Mouse (Mus musculus): Measurements from ENCODE around the gene Shld2. TPM values are rescaled to one million over a fixed set of nuclear protein-coding genes. Genes with fewer than 3 reads are reported as not detected.

The Shld2 gene
- polyA plus RNA-seq, 1 experiment from 2014 or later, result 11.8 TPM

DNA sequence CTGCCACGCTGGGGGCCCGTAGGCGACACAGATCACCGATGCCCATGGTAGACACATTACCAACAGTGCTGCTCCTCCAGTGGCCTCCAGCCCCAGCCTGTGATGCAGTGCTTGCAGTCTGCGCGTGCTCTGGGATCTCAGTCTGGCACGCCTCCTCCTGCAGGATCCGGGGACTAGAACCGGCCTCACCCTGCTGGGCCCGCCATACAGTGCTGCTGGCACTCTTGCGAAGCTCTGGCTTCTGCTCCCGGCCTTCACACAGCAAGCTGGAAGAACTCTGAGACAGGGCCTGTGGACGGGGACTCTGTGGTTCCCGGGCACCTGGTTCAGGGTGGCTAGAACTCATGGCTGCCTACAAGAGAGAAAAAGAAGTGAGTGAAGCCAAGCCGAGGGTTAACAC lies 114.8 kb downstream of the Shld2 start:
- Histone ChIP-seq H3K36me3 (ENCODE audit: insufficient read depth, low read length) (no peaks in the 10 kb centered on the region), H3K4me1 (replicated peaks; ENCODE audit: insufficient read depth, low read length) (peaks cover under 1% of the 10 kb centered on the region; the same call in 1 of the 2 replicates), H3K27me3 (ENCODE audit: insufficient read depth, low read length) (no peaks in the 10 kb centered on the region), H3K9me3 (replicated peaks; ENCODE audit: low read length) (no peaks in the 10 kb centered on the region), H3K4me2 (ENCODE audit: low read length) (no peak overlapping the region), H3K9ac (ENCODE audit: low read depth, low read length) (no peak overlapping the region), H3K27ac (no peak overlapping the region), H3K4me3 (replicated peaks; ENCODE audit: low read depth, low read length) (no peak overlapping the region)
- no peak for ATAC-seq (replicated peaks; ENCODE audit: low FRiP score, low read depth)
- 91% methylated on average over 15 of the region's 15 CpGs for WGBS
- TF ChIP-seq CTCF (IDR thresholded peaks at IDR 0.05; ENCODE audit: low read depth), result no peak
- no peak for DNase-seq (ENCODE audit: low spot score)

DNA sequence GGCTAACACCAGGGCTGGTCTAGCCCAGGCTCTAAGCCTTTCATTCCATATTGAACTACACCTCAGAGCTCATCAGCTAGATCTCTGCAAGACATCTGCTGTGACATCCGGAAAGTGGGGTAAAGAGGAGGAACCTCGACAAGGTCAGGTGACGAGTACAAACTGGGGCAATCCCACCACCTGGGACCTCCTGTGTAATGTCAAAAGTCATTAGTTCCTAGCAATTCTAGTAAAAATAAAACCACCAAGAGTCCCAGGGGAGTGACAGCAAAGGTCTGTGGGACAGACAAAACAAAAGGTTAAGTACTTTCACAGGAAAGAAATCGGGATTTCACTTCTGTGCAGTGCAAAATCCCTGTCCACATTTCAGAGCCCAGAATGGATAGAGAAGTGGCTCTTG lies 116.4 kb downstream of the Shld2 start:
- DNase-seq (ENCODE audit: low spot score), result no peak
- no peak overlapping the region for H3K27ac ChIP-seq
- H3K4me1 ChIP-seq (replicated peaks; ENCODE audit: insufficient read depth, low read length), result no peaks in the 10 kb centered on the region
- H3K9ac ChIP-seq (ENCODE audit: low read depth, low read length), result no peak overlapping the region
- no peak overlapping the region for H3K4me2 ChIP-seq (ENCODE audit: low read length)
- ATAC-seq (replicated peaks; ENCODE audit: low FRiP score, low read depth), result no peak
- no peaks in the 10 kb centered on the region for H3K27me3 ChIP-seq (ENCODE audit: insufficient read depth, low read length)
- no peaks in the 10 kb centered on the region for H3K9me3 ChIP-seq (replicated peaks; ENCODE audit: low read length)
- H3K4me3 ChIP-seq (replicated peaks; ENCODE audit: low read depth, low read length), result no peak overlapping the region
- H3K36me3 ChIP-seq (ENCODE audit: insufficient read depth, low read length), result no peaks in the 10 kb centered on the region
- TF ChIP-seq CTCF (IDR thresholded peaks at IDR 0.05; ENCODE audit: low read depth), result no peak
- 58% methylated on average over 4 of the region's 4 CpGs for WGBS

DNA sequence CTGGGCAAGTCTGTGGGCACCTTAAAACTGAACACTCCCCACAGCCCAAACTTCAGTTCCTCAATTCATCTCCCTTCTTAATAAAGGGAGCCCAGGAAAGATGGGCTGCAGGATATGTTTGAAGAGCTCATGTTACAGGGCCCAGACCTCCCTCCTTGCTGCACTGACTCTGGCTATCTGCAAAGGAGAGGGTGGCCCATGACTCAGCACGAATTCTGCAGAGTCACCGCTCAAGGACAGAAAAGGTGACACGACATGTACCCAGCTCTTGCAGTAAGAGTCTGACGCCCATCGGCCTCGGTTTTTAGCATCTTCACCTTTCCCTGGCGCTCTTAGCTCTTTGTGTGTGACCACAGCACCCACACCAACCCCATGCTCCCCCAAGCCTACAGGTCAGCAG lies 119.9 kb downstream of the Shld2 start:
- no peak for TF ChIP-seq CTCF (IDR thresholded peaks at IDR 0.05; ENCODE audit: low read depth)
- Histone ChIP-seq H3K27me3 (ENCODE audit: insufficient read depth, low read length) (no peaks in the 10 kb centered on the region), H3K36me3 (ENCODE audit: insufficient read depth, low read length) (no peaks in the 10 kb centered on the region), H3K27ac (no peak overlapping the region), H3K9ac (ENCODE audit: low read depth, low read length) (no peak overlapping the region), H3K9me3 (replicated peaks; ENCODE audit: low read length) (no peaks in the 10 kb centered on the region), H3K4me2 (ENCODE audit: low read length) (no peak overlapping the region), H3K4me3 (replicated peaks; ENCODE audit: low read depth, low read length) (no peak overlapping the region), H3K4me1 (replicated peaks; ENCODE audit: insufficient read depth, low read length) (no peaks in the 10 kb centered on the region)
- DNase-seq (ENCODE audit: low spot score) (no peak), ATAC-seq (replicated peaks; ENCODE audit: low FRiP score, low read depth) (no peak)
- WGBS, result 69% methylated on average over 7 of the region's 7 CpGs

DNA sequence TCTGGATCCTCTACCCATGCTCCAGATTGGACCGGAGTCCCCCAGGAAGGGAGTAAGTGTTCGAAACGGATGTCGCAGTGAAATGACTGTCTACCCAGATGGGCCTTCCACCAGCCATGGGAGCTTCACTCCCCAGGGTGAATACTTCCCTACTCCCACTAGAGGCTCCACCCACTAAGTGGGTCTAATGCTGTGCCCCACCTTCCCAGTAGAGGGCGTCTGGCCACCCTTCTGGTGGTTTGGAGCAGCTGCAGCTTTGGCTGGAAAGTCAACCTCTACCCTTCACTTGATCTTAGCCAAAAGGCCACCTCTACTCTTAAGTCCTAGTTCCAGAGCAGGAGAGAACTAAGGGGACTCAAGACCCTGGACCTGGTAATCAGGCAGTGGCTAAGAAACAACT lies 121.7 kb downstream of the Shld2 start:
- H3K4me1 ChIP-seq (replicated peaks; ENCODE audit: insufficient read depth, low read length), result no peaks in the 10 kb centered on the region
- no peak overlapping the region for H3K9ac ChIP-seq (ENCODE audit: low read depth, low read length)
- no peak overlapping the region for H3K27ac ChIP-seq
- no peak for ATAC-seq (replicated peaks; ENCODE audit: low FRiP score, low read depth)
- H3K4me3 ChIP-seq (replicated peaks; ENCODE audit: low read depth, low read length), result no peak overlapping the region
- H3K27me3 ChIP-seq (ENCODE audit: insufficient read depth, low read length), result no peaks in the 10 kb centered on the region
- peak; percentile 49 for DNase-seq (ENCODE audit: low spot score)
- no peaks in the 10 kb centered on the region for H3K9me3 ChIP-seq (replicated peaks; ENCODE audit: low read length)
- no peak overlapping the region for H3K4me2 ChIP-seq (ENCODE audit: low read length)
- H3K36me3 ChIP-seq (ENCODE audit: insufficient read depth, low read length), result no peaks in the 10 kb centered on the region
- TF ChIP-seq CTCF (IDR thresholded peaks at IDR 0.05; ENCODE audit: low read depth), result peak; percentile 73
- WGBS, result 75% methylated on average over 5 of the region's 5 CpGs

Other genes starting within 250 kb of the Shld2 start
- gene Anxa8, start 224.5 kb downstream of the Shld2 start, polyA plus RNA-seq (2015; fragmentation: Nextera tagmentation; extraction: Ambion mirVana), result 1.4 and 2.2 TPM in 2 replicates
- not detected in 2 replicates for gene A630023A22Rik, start 207.7 kb downstream of the Shld2 start, polyA plus RNA-seq (2015; fragmentation: Nextera tagmentation; extraction: Ambion mirVana)
- gene Npy4r, start 158.0 kb downstream of the Shld2 start, polyA plus RNA-seq (2015; fragmentation: Nextera tagmentation; extraction: Ambion mirVana), result 0.09 and 0.19 TPM in 2 replicates
- 0.62 and 0.79 TPM in 2 replicates for gene Gprin2, start 108.8 kb downstream of the Shld2 start, polyA plus RNA-seq (2015; fragmentation: Nextera tagmentation; extraction: Ambion mirVana)
- 0.76 and 0.80 TPM in 2 replicates for gene Syt15, start 90.9 kb downstream of the Shld2 start, polyA plus RNA-seq (2015; fragmentation: Nextera tagmentation; extraction: Ambion mirVana)
- 160 and 161 TPM in 2 replicates for gene Glud1, start 234 bp upstream of the Shld2 start, polyA plus RNA-seq (2015; fragmentation: Nextera tagmentation; extraction: Ambion mirVana)
- 8.1 and 15.2 TPM in 2 replicates for gene Fam25c, start 44.9 kb upstream of the Shld2 start, polyA plus RNA-seq (2015; fragmentation: Nextera tagmentation; extraction: Ambion mirVana)
- 5.3 and 5.5 TPM in 2 replicates for gene Sncg, start 64.3 kb upstream of the Shld2 start, polyA plus RNA-seq (2015; fragmentation: Nextera tagmentation; extraction: Ambion mirVana)
- gene Mmrn2, start 65.0 kb upstream of the Shld2 start, polyA plus RNA-seq (2015; fragmentation: Nextera tagmentation; extraction: Ambion mirVana), result 16.2 and 17.1 TPM in 2 replicates
- gene Bmpr1a, start 192.8 kb upstream of the Shld2 start, polyA plus RNA-seq (2015; fragmentation: Nextera tagmentation; extraction: Ambion mirVana), result 35.8 and 37.1 TPM in 2 replicates
- not detected in 2 replicates for gene 9230112D13Rik, start 212.3 kb upstream of the Shld2 start, polyA plus RNA-seq (2015; fragmentation: Nextera tagmentation; extraction: Ambion mirVana)